In the genomic region with DNA sequence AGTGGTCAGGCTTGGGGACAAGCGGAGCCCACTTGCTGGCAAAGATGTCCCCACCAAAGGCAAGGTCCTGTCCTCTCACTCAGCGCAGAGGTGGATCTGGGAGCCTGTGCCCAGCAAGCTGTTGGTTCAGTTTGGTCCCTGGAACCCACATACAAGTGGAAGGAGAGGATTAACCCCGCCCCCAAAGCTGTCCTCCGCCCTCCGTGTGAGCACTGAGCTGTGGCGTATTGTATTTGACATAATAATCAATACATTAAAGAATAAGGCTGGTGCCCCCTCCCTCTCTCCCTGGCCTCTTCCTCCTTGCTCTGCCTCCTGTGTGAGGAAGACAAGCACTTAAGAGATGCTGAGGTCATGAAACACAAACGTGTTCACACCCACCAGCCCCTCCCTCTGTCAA, we compare ENCODE assay signal across 13 mouse cellular contexts.
A peak's percentile ranks its signal among the peaks of the same experiment; 100 is the strongest.
DNase-seq lines count a peak whose midpoint lies in the region; ATAC-seq lines count a peak whose summit lies in the region.
"Had no signal": no experiment of that assay in that cellular context is flagged by ENCODE, and none has a peak within 500 bp of the region (broad histone marks: within the 10 kb centered on the region; RNA-seq: fewer than 3 reads in every experiment).

No protein-coding gene starts in this region.

- no peaks in the 10 kb centered on the region for H3K9me3 ChIP-seq in forebrain, embryonic 12.5 days
- H3K9me3 ChIP-seq in forebrain, embryonic 14.5 days (replicated peaks; ENCODE audit: control insufficient read depth, low read length), result no peaks in the 10 kb centered on the region
- no peaks in the 10 kb centered on the region for H3K9me3 ChIP-seq in midbrain, embryonic 11.5 days (ENCODE audit: control insufficient read depth, low read length)
- no peaks in the 10 kb centered on the region for H3K9me3 ChIP-seq in midbrain, embryonic 14.5 days (ENCODE audit: control insufficient read depth, low read length)
- H3K9me3 ChIP-seq in hindbrain, embryonic 15.5 days, result no peaks in the 10 kb centered on the region
- H3K9me3 ChIP-seq in stomach, embryonic 14.5 days (ENCODE audit: control insufficient read depth, low read depth, low read length), result no peaks in the 10 kb centered on the region
- H3K9me3 ChIP-seq: liver, embryonic 15.5 days; neural tube, embryonic 12.5 days had no signal

- no peaks in the 10 kb centered on the region for H3K36me3 ChIP-seq in forebrain, embryonic 12.5 days (replicated peaks)
- no peaks in the 10 kb centered on the region for H3K36me3 ChIP-seq in forebrain, embryonic 14.5 days (ENCODE audit: control insufficient read depth, insufficient read depth, low read length)
- H3K36me3 ChIP-seq in midbrain, embryonic 11.5 days (ENCODE audit: control insufficient read depth, insufficient read depth, low read length), result no peaks in the 10 kb centered on the region
- H3K36me3 ChIP-seq in midbrain, embryonic 14.5 days (ENCODE audit: control insufficient read depth, insufficient read depth, low read length), result no peaks in the 10 kb centered on the region
- H3K36me3 ChIP-seq in hindbrain, embryonic 15.5 days, result no peaks in the 10 kb centered on the region
- no peaks in the 10 kb centered on the region for H3K36me3 ChIP-seq in stomach, embryonic 14.5 days (ENCODE audit: control insufficient read depth, insufficient read depth, low read length)
- H3K36me3 ChIP-seq: liver, embryonic 15.5 days; neural tube, embryonic 12.5 days had no signal

- H3K4me1 ChIP-seq in forebrain, embryonic 12.5 days, result peaks cover 16% of the 10 kb centered on the region
- no peaks in the 10 kb centered on the region; the same call in 1 of the 2 replicates for H3K4me1 ChIP-seq in forebrain, embryonic 14.5 days (ENCODE audit: control insufficient read depth, insufficient read depth, low read length)
- H3K4me1 ChIP-seq in midbrain, embryonic 11.5 days (ENCODE audit: control insufficient read depth, insufficient read depth, low read length), result peaks cover 9% of the 10 kb centered on the region
- peaks cover 12% of the 10 kb centered on the region; the same call in 1 of the 2 replicates for H3K4me1 ChIP-seq in midbrain, embryonic 14.5 days (ENCODE audit: control insufficient read depth, insufficient read depth, low read length)
- peaks cover 15% of the 10 kb centered on the region for H3K4me1 ChIP-seq in hindbrain, embryonic 15.5 days (replicated peaks)
- H3K4me1 ChIP-seq in stomach, embryonic 14.5 days (ENCODE audit: control insufficient read depth, insufficient read depth, low read length), result peaks cover 4% of the 10 kb centered on the region; the same call in 1 of the 2 replicates

- no peak overlapping the region for H3K27ac ChIP-seq in forebrain, embryonic 12.5 days
- H3K27ac ChIP-seq in forebrain, embryonic 14.5 days (ENCODE audit: low read depth, low read length), result no peak overlapping the region
- no peak overlapping the region for H3K27ac ChIP-seq in midbrain, embryonic 11.5 days (ENCODE audit: low read depth, low read length)
- no peak overlapping the region for H3K27ac ChIP-seq in midbrain, embryonic 14.5 days (replicated peaks; ENCODE audit: low read depth, low read length)
- no peak overlapping the region for H3K27ac ChIP-seq in hindbrain, embryonic 15.5 days (replicated peaks)
- no peak overlapping the region for H3K27ac ChIP-seq in stomach, embryonic 14.5 days (ENCODE audit: low read length)
- H3K27ac ChIP-seq: liver, embryonic 15.5 days; neural tube, embryonic 12.5 days had no signal

- no peak for DNase-seq in forebrain, embryonic 14.5 days (ENCODE audit: low spot score)
- DNase-seq in midbrain, embryonic 11.5 days (ENCODE audit: low spot score, missing footprints), result peak; percentile 89
- DNase-seq in midbrain, embryonic 14.5 days, result no peak
- DNase-seq in kidney, postnatal 10 days, result no peak
- no peak for DNase-seq in frontal cortex, postnatal 14 days (ENCODE audit: low spot score in 2 of 2)
- DNase-seq: gastrocnemius, postnatal 25 days; kidney, adult 18-20 months; right cerebral cortex, postnatal 14 days had no signal

- no peak overlapping the region for H3K9ac ChIP-seq in forebrain, embryonic 12.5 days
- no peak overlapping the region for H3K9ac ChIP-seq in forebrain, embryonic 14.5 days (ENCODE audit: low read length)
- H3K9ac ChIP-seq in midbrain, embryonic 11.5 days (ENCODE audit: low read length), result no peak overlapping the region
- H3K9ac ChIP-seq in midbrain, embryonic 14.5 days (replicated peaks; ENCODE audit: low read length), result no peak overlapping the region
- H3K9ac ChIP-seq in hindbrain, embryonic 15.5 days, result no peak overlapping the region
- H3K9ac ChIP-seq in stomach, embryonic 14.5 days (replicated peaks; ENCODE audit: low read depth, low read length), result no peak overlapping the region
- H3K9ac ChIP-seq: liver, embryonic 15.5 days had no signal

- ATAC-seq in forebrain, embryonic 12.5 days (ENCODE audit: low FRiP score), result no peak
- no peak for ATAC-seq in forebrain, embryonic 14.5 days
- ATAC-seq in midbrain, embryonic 11.5 days (ENCODE audit: low FRiP score), result no peak
- ATAC-seq in midbrain, embryonic 14.5 days (ENCODE audit: low FRiP score, low TSS enrichment), result no peak
- ATAC-seq in hindbrain, embryonic 15.5 days (ENCODE audit: low FRiP score, low read depth), result no peak
- no peak for ATAC-seq in stomach, embryonic 14.5 days (ENCODE audit: insufficient number of reproducible peaks, insufficient read depth, low FRiP score, low read depth)

- H3K27me3 ChIP-seq in forebrain, embryonic 12.5 days, result peaks cover 79% of the 10 kb centered on the region
- peaks cover 30% of the 10 kb centered on the region for H3K27me3 ChIP-seq in forebrain, embryonic 14.5 days (replicated peaks; ENCODE audit: control insufficient read depth, insufficient read depth, low read length)
- H3K27me3 ChIP-seq in midbrain, embryonic 11.5 days (ENCODE audit: control insufficient read depth, insufficient read depth, low read length), result peaks cover 40% of the 10 kb centered on the region
- peaks cover 31% of the 10 kb centered on the region for H3K27me3 ChIP-seq in midbrain, embryonic 14.5 days (ENCODE audit: control insufficient read depth, insufficient read depth, low read length)
- peaks cover 48% of the 10 kb centered on the region for H3K27me3 ChIP-seq in hindbrain, embryonic 15.5 days
- no peaks in the 10 kb centered on the region for H3K27me3 ChIP-seq in stomach, embryonic 14.5 days (ENCODE audit: control insufficient read depth, insufficient read depth, low read length)

- 16% methylated on average over 7 of the region's 7 CpGs for WGBS in forebrain, embryonic 12.5 days
- 17% methylated on average over 7 of the region's 7 CpGs for whole genome bisulfite sequencing in forebrain, embryonic 14.5 days
- WGBS in midbrain, embryonic 11.5 days, result 20% methylated on average over 7 of the region's 7 CpGs
- 8% methylated on average over 7 of the region's 7 CpGs for WGBS in midbrain, embryonic 14.5 days
- 21% methylated on average over 7 of the region's 7 CpGs for WGBS in hindbrain, embryonic 15.5 days
- 25% methylated on average over 7 of the region's 7 CpGs for WGBS in stomach, embryonic 14.5 days

- H3K4me2 ChIP-seq in forebrain, embryonic 12.5 days, result peak overlapping the region; percentile 56; the same call in 1 of the 2 replicates
- H3K4me2 ChIP-seq in forebrain, embryonic 14.5 days (ENCODE audit: low read length), result no peak overlapping the region
- H3K4me2 ChIP-seq in midbrain, embryonic 11.5 days, result peak overlapping the region; percentile 57; the same call in 1 of the 2 replicates
- no peak overlapping the region; the same call in 1 of the 2 replicates for H3K4me2 ChIP-seq in midbrain, embryonic 14.5 days (ENCODE audit: low read length)
- peak overlapping the region; percentile 66 for H3K4me2 ChIP-seq in hindbrain, embryonic 15.5 days
- peak overlapping the region; percentile 53; the same call in 1 of the 2 replicates for H3K4me2 ChIP-seq in stomach, embryonic 14.5 days (replicated peaks; ENCODE audit: low read depth, low read length)

- H3K4me3 ChIP-seq in forebrain, embryonic 12.5 days (replicated peaks), result 0 out of 2 replicates have a peak overlapping the region, but pooled peaks have one; percentile 30
- H3K4me3 ChIP-seq in forebrain, embryonic 14.5 days (ENCODE audit: low read depth, low read length), result no peak overlapping the region
- no peak overlapping the region for H3K4me3 ChIP-seq in midbrain, embryonic 11.5 days (ENCODE audit: low read depth, low read length)
- H3K4me3 ChIP-seq in midbrain, embryonic 14.5 days (replicated peaks; ENCODE audit: low read depth, low read length), result no peak overlapping the region
- H3K4me3 ChIP-seq in hindbrain, embryonic 15.5 days, result no peak overlapping the region
- H3K4me3 ChIP-seq in stomach, embryonic 14.5 days (ENCODE audit: low read depth, low read length), result no peak overlapping the region
- H3K4me3 ChIP-seq: liver, embryonic 15.5 days had no signal

Comparison
In these comparisons a context has a peak if more than half of its experiments do, and no peak if none do; other contexts are left out.
1. H3K4me2 ChIP-seq: peak in forebrain, embryonic 12.5 days (single experiment), midbrain, embryonic 11.5 days (single experiment), hindbrain, embryonic 15.5 days (single experiment) and stomach, embryonic 14.5 days (single experiment); none in forebrain, embryonic 14.5 days (single experiment) and midbrain, embryonic 14.5 days (single experiment).